Mouse (Mus musculus): Measurements from ENCODE around the gene Tgfbr3l. TPM values are rescaled to one million over a fixed set of nuclear protein-coding genes. Genes with fewer than 3 reads are reported as not detected.

The Tgfbr3l gene
- polyA plus RNA-seq, 1 experiment, result 20.9 TPM

GRCm38 (mm10) chr8:4252934-4253841 is 5.2 kb downstream of the Tgfbr3l start, which contains the start of gene Snapc2:
Snapc2 (plus strand) TSS chr8:4253080.
- TF ChIP-seq GATA1 (IDR thresholded peaks at IDR 0.05; ENCODE audit: low read length), result no peak

GRCm38 (mm10) chr8:4254001-4254400 is 6.0 kb downstream of the Tgfbr3l start:
- no peak for TF ChIP-seq GATA1 (IDR thresholded peaks at IDR 0.05; ENCODE audit: low read length)

GRCm38 (mm10) chr8:4256911-4257310 is 8.9 kb downstream of the Tgfbr3l start:
- TF ChIP-seq GATA1 (IDR thresholded peaks at IDR 0.05; ENCODE audit: low read length), result no peak

- TF ChIP-seq GATA1 (IDR thresholded peaks at IDR 0.05; ENCODE audit: low read length), result no peak
Observed at GRCm38 (mm10) chr8:4257350-4257749, 9.3 kb downstream of the Tgfbr3l start.

- TF ChIP-seq GATA1 (IDR thresholded peaks at IDR 0.05; ENCODE audit: low read length), result no peak
Observed at GRCm38 (mm10) chr8:4258233-4258632, 10.2 kb downstream of the Tgfbr3l start.

GRCm38 (mm10) chr8:4258678-4259077 is 10.7 kb downstream of the Tgfbr3l start:
- no peak for TF ChIP-seq GATA1 (IDR thresholded peaks at IDR 0.05; ENCODE audit: low read length)

GRCm38 (mm10) chr8:4259125-4259804 is 11.3 kb downstream of the Tgfbr3l start, which contains the start of gene Ctxn1:
Ctxn1 (minus strand) TSS chr8:4259274.
- TF ChIP-seq GATA1 (IDR thresholded peaks at IDR 0.05; ENCODE audit: low read length), result no peak

- no peak for TF ChIP-seq GATA1 (IDR thresholded peaks at IDR 0.05; ENCODE audit: low read length)
Observed at GRCm38 (mm10) chr8:4259805-4260170, 11.8 kb downstream of the Tgfbr3l start.

- no peak for TF ChIP-seq GATA1 (IDR thresholded peaks at IDR 0.05; ENCODE audit: low read length)
Observed at GRCm38 (mm10) chr8:4263105-4263791, 15.2 kb downstream of the Tgfbr3l start.

GRCm38 (mm10) chr8:4265160-4265914 is 17.3 kb downstream of the Tgfbr3l start:
- TF ChIP-seq GATA1 (IDR thresholded peaks at IDR 0.05; ENCODE audit: low read length), result no peak

- TF ChIP-seq GATA1 (IDR thresholded peaks at IDR 0.05; ENCODE audit: low read length), result no peak
Observed at GRCm38 (mm10) chr8:4267627-4268026, 19.6 kb downstream of the Tgfbr3l start.

GRCm38 (mm10) chr8:4269609-4270008 is 21.6 kb downstream of the Tgfbr3l start:
- no peak for TF ChIP-seq GATA1 (IDR thresholded peaks at IDR 0.05; ENCODE audit: low read length)

GRCm38 (mm10) chr8:4275275-4276110 is 27.5 kb downstream of the Tgfbr3l start, which contains the start of gene Timm44:
Timm44 (minus strand) TSS chr8:4275913.
- no peak for TF ChIP-seq GATA1 (IDR thresholded peaks at IDR 0.05; ENCODE audit: low read length)

GRCm38 (mm10) chr8:4276111-4276465 is 28.1 kb downstream of the Tgfbr3l start:
- TF ChIP-seq GATA1 (IDR thresholded peaks at IDR 0.05; ENCODE audit: low read length), result no peak

Measured in G1E-ER4 (cell line).